Mouse (Mus musculus) thymus, adult 2 months (tissue): ENCODE data around the gene Wnk4. TPM values are rescaled to one million over a fixed set of nuclear protein-coding genes. Genes with fewer than 3 reads are reported as not detected.

Experiments used
- DNase-seq: peaks from one replicate; pipeline ENCODE4 v3.0.0; 2021
- H3K27ac ChIP-seq: fragments of 200-500 bp; 2 replicates; pipeline ENCODE4 v1.5.1; 2012; ENCODE audit warnings: low read length, control low read depth; ENCODE audit not compliant: control insufficient read depth, insufficient read depth
- H3K27me3 ChIP-seq: fragments of 200-500 bp; 2 replicates; pipeline ENCODE4 v1.6.1; 2012; ENCODE audit warnings: mild to moderate bottlenecking, low read length, moderate library complexity, mixed read lengths; ENCODE audit not compliant: control insufficient read depth, insufficient read depth
- H3K36me3 ChIP-seq: fragments of 200-500 bp; 2 replicates; pipeline ENCODE4 v1.6.1; 2012; ENCODE audit warnings: mild to moderate bottlenecking, low read length, moderate library complexity; ENCODE audit not compliant: control insufficient read depth, insufficient read depth
- H3K4me1 ChIP-seq: fragments of 200-500 bp; replicated peaks from 2 replicates; pipeline ENCODE4 v1.6.1; 2012; ENCODE audit warnings: low read length; ENCODE audit not compliant: control insufficient read depth, insufficient read depth
- H3K4me3 ChIP-seq: fragments of 200-500 bp; 2 replicates; pipeline ENCODE4 v1.5.1; 2012; ENCODE audit warnings: mild to moderate bottlenecking, low read length, control low read depth, moderate library complexity; ENCODE audit not compliant: control insufficient read depth, insufficient read depth
- CTCF ChIP-seq: fragments of 200-500 bp; IDR thresholded peaks from 2 replicates; pipeline ENCODE4 v1.5.1; 2012; ENCODE audit warnings: mild to moderate bottlenecking, control low read depth, low read length, moderate library complexity, borderline replicate concordance; ENCODE audit not compliant: control insufficient read depth, poor library complexity, insufficient read depth; ENCODE audit errors: extremely low read depth
- POLR2A ChIP-seq: fragments of 200-500 bp; IDR thresholded peaks from 2 replicates; pipeline ENCODE4 v1.6.1; 2012; ENCODE audit warnings: mild to moderate bottlenecking, low read length, control low read depth, moderate library complexity; ENCODE audit not compliant: control insufficient read depth, poor library complexity, insufficient read depth; ENCODE audit errors: extremely low read depth
- WGBS: fragments of 180-500 bp; shearing (Covaris S2); methylation state at CpG from one replicate; pipeline ENCODE4 v1.1.7; 2018; 5-methylcytosine and 5-hydroxymethylcytosine counted together
- polyA plus RNA-seq: library from polyadenylated mRNA; depleted of rRNA; stranded (reverse); fragments of >200 nt; gene quantifications from 2 replicates; pipeline ENCODE4 v1.2.3, GENCODE M21; 2012

The Wnk4 gene
- polyA plus RNA-seq, 1 experiment: 1.2 TPM

- no peak for TF ChIP-seq POLR2A
- TF ChIP-seq CTCF: no peak
- Histone ChIP-seq H3K4me1 (peaks cover 15% of the 10 kb centered on the region), H3K27me3 (no peaks in the 10 kb centered on the region), H3K4me3 (peak overlapping the region; percentile 33), H3K36me3 (no peaks in the 10 kb centered on the region), H3K27ac (no peak overlapping the region)
- DNase-seq: no peak
- WGBS: 67% methylated on average over 14 of the region's 14 CpGs
These were observed 18.8 kb downstream of the Wnk4 start for GRCm38 (mm10) chr11:101279193-101279569.

GRCm38 (mm10) chr11:101280837-101281236 is 20.5 kb downstream of the Wnk4 start:
- Histone ChIP-seq H3K36me3 (0 out of 2 replicates have a peak, but pooled peaks cover 1% of the 10 kb centered on the region), H3K27me3 (no peaks in the 10 kb centered on the region), H3K27ac (no peak overlapping the region), H3K4me3 (no peak overlapping the region), H3K4me1 (peaks cover 15% of the 10 kb centered on the region)
- WGBS: 80% methylated on average over 7 of the region's 7 CpGs
- TF ChIP-seq CTCF (no peak), POLR2A (no peak)
- DNase-seq: no peak

- Histone ChIP-seq H3K36me3 (peaks cover 13% of the 10 kb centered on the region), H3K4me3 (no peak overlapping the region), H3K4me1 (peaks cover 8% of the 10 kb centered on the region), H3K27ac (no peak overlapping the region), H3K27me3 (no peaks in the 10 kb centered on the region)
- DNase-seq: no peak
- WGBS: 89% methylated on average over 5 of the region's 5 CpGs
- no peak for TF ChIP-seq CTCF
- TF ChIP-seq POLR2A: no peak
These were observed 22.5 kb downstream of the Wnk4 start for GRCm38 (mm10) chr11:101282896-101283295.

GRCm38 (mm10) chr11:101283805-101284204 is 23.4 kb downstream of the Wnk4 start:
- Histone ChIP-seq H3K4me3 (no peak overlapping the region), H3K4me1 (peaks cover 4% of the 10 kb centered on the region), H3K27me3 (no peaks in the 10 kb centered on the region), H3K27ac (no peak overlapping the region), H3K36me3 (peaks cover 20% of the 10 kb centered on the region)
- TF ChIP-seq CTCF: no peak
- no peak for TF ChIP-seq POLR2A
- DNase-seq: no peak
- 89% methylated on average over 4 of the region's 4 CpGs for WGBS

- Histone ChIP-seq H3K4me3 (no peak overlapping the region), H3K4me1 (no peaks in the 10 kb centered on the region), H3K27me3 (no peaks in the 10 kb centered on the region), H3K27ac (no peak overlapping the region), H3K36me3 (peaks cover 52% of the 10 kb centered on the region)
- WGBS: 94% methylated on average over 9 of the region's 9 CpGs
- DNase-seq: no peak
- no peak for TF ChIP-seq CTCF
- no peak for TF ChIP-seq POLR2A
These were observed 26.9 kb downstream of the Wnk4 start for GRCm38 (mm10) chr11:101287306-101287705.

GRCm38 (mm10) chr11:101291231-101291630 is 30.9 kb downstream of the Wnk4 start:
- WGBS: 97% methylated on average over 8 of the region's 8 CpGs

GRCm38 (mm10) chr11:101295191-101295590 is 34.8 kb downstream of the Wnk4 start:
- Histone ChIP-seq H3K27ac (no peak overlapping the region), H3K27me3 (no peaks in the 10 kb centered on the region), H3K36me3 (peaks cover 72% of the 10 kb centered on the region), H3K4me1 (no peaks in the 10 kb centered on the region), H3K4me3 (no peak overlapping the region)
- 98% methylated on average over 8 of the region's 8 CpGs for WGBS
- TF ChIP-seq CTCF (no peak), POLR2A (no peak)
- no peak for DNase-seq

More at GRCm38 (mm10) chr11:101291231-101291630, 30.9 kb downstream of the Wnk4 start:
- no peak overlapping the region for H3K27ac ChIP-seq
- peaks cover 82% of the 10 kb centered on the region for H3K36me3 ChIP-seq
- no peaks in the 10 kb centered on the region for H3K27me3 ChIP-seq
- no peaks in the 10 kb centered on the region for H3K4me1 ChIP-seq
- DNase-seq: no peak
- H3K4me3 ChIP-seq: no peak overlapping the region
- no peak for TF ChIP-seq CTCF
